Mouse (Mus musculus) megakaryocyte progenitor cell, adult 5-6 weeks (primary cell): ENCODE results near the gene Pip4k2a. TPM values are rescaled to one million over a fixed set of nuclear protein-coding genes. Genes with fewer than 3 reads are reported as not detected.
A peak's percentile ranks its signal among the peaks of the same experiment; 100 is the strongest.
"Not testable (repeated sequence)": the region's sequence is repeated elsewhere in the genome, so short reads cannot be mapped to it uniquely, and the experiment has no call there.

Experiments used
- ATAC-seq: replicated peaks from 2 replicates; pipeline ENCODE4 v1.8.0; 2016; ENCODE audit warnings: mild to moderate bottlenecking, moderate TSS enrichment, inconsistent platforms; ENCODE audit not compliant: poor library complexity
- total RNA-seq, 2 experiments: library from RNA; stranded (forward) in 1 of 2; stranded (reverse) in 1 of 2; fragments of 157-497, 149-512 nt in 1 of 2; fragments of 200-1000 nt in 1 of 2; gene quantifications; 2 replicates each; pipeline versions ENCODE4 v1.2.3 to v1.2.4; 2015 to 2017

The Pip4k2a gene
- total RNA-seq (2015) (47.3 and 62.2 TPM in 2 replicates), total RNA-seq (2017) (23.2 and 23.5 TPM in 2 replicates)

- peak; percentile 82 for ATAC-seq
Measured at GRCm38 (mm10) chr2:18998054-18998478, at the start of gene Pip4k2a, which contains the start of gene 4930426L09Rik. TSS of gene Pip4k2a (minus strand) at chr2:18998126. TSS of gene 4930426L09Rik (plus strand) at chr2:18998343.

GRCm38 (mm10) chr2:19037907-19038570 lies 40.1 kb upstream of the Pip4k2a start:
- peak; percentile 44; the same call in 1 of the 2 replicates for ATAC-seq

GRCm38 (mm10) chr2:19037430-19037829 lies 39.5 kb upstream of the Pip4k2a start:
- no peak for ATAC-seq

GRCm38 (mm10) chr2:19024807-19025206 lies 26.9 kb upstream of the Pip4k2a start:
- no peak for ATAC-seq

- ATAC-seq = no peak
Measured at GRCm38 (mm10) chr2:19018034-19018433, 20.1 kb upstream of the Pip4k2a start.

- ATAC-seq = no peak
Measured at GRCm38 (mm10) chr2:19016839-19017238, 18.9 kb upstream of the Pip4k2a start.

GRCm38 (mm10) chr2:19016348-19016747 lies 18.4 kb upstream of the Pip4k2a start:
- no peak for ATAC-seq

GRCm38 (mm10) chr2:19011443-19011842 lies 13.5 kb upstream of the Pip4k2a start:
- ATAC-seq = peak; percentile 98

GRCm38 (mm10) chr2:19010541-19010940 lies 12.6 kb upstream of the Pip4k2a start:
- not testable (repeated sequence) for ATAC-seq

- no peak for ATAC-seq
Measured at GRCm38 (mm10) chr2:19007580-19007979, 9.7 kb upstream of the Pip4k2a start.

GRCm38 (mm10) chr2:19006124-19006523 lies 8.2 kb upstream of the Pip4k2a start:
- peak; percentile 35; the same call in 1 of the 2 replicates for ATAC-seq

GRCm38 (mm10) chr2:19004801-19005200 lies 6.9 kb upstream of the Pip4k2a start:
- ATAC-seq = peak; percentile 98

- ATAC-seq = no peak
Measured at GRCm38 (mm10) chr2:18999395-18999794, 1.5 kb upstream of the Pip4k2a start.

GRCm38 (mm10) chr2:18997387-18997971 lies 447 bp downstream of the Pip4k2a start:
- ATAC-seq = peak; percentile 27

- ATAC-seq = no peak; the same call in 1 of the 2 replicates
Measured at GRCm38 (mm10) chr2:18996451-18997211, 1.3 kb downstream of the Pip4k2a start.

- ATAC-seq = peak; percentile 56
Measured at GRCm38 (mm10) chr2:18992512-18993510, 5.1 kb downstream of the Pip4k2a start.

- ATAC-seq = peak; percentile 55
Measured at GRCm38 (mm10) chr2:18988885-18989284, 9.0 kb downstream of the Pip4k2a start.

GRCm38 (mm10) chr2:18985506-18985905 lies 12.4 kb downstream of the Pip4k2a start:
- no peak for ATAC-seq

GRCm38 (mm10) chr2:18984095-18984847 lies 13.7 kb downstream of the Pip4k2a start:
- ATAC-seq = peak; percentile 63

GRCm38 (mm10) chr2:18983546-18983945 lies 14.4 kb downstream of the Pip4k2a start:
- ATAC-seq = no peak
